Mouse (Mus musculus) midbrain, embryonic 10.5 days (tissue): ENCODE measurements around the gene Rnf157. TPM values are rescaled to one million over a fixed set of nuclear protein-coding genes. Genes with fewer than 3 reads are reported as not detected.

Source experiments
- DNase-seq: peaks from one replicate; pipeline ENCODE4 v3.0.0-alpha.2; 2017; ENCODE audit warnings: low spot score
- H3K27ac ChIP-seq: fragments of 300-500 bp; sonication (generic); replicated peaks from 2 replicates; pipeline ENCODE4 v1.5.1; 2016; ENCODE audit warnings: mild to moderate bottlenecking
- H3K27me3 ChIP-seq: fragments of 300-500 bp; sonication (generic); 2 replicates; pipeline ENCODE4 v1.6.1; 2016; ENCODE audit warnings: low read depth, mild to moderate bottlenecking; ENCODE audit not compliant: poor library complexity, severe bottlenecking
- H3K36me3 ChIP-seq: fragments of 300-500 bp; sonication (generic); 2 replicates; pipeline ENCODE4 v1.6.1; 2016; ENCODE audit warnings: mild to moderate bottlenecking, moderate library complexity
- H3K4me1 ChIP-seq: fragments of 300-500 bp; sonication (generic); 2 replicates; pipeline ENCODE4 v1.6.1; 2016
- H3K4me3 ChIP-seq: fragments of 300-500 bp; sonication (generic); 2 replicates; pipeline ENCODE4 v1.5.1; 2016; ENCODE audit warnings: mild to moderate bottlenecking, moderate library complexity
- H3K9me3 ChIP-seq: fragments of 300-500 bp; sonication (generic); replicated peaks from 2 replicates; pipeline ENCODE4 v1.6.1; 2016; ENCODE audit warnings: mild to moderate bottlenecking
- WGBS: fragments of 180-500 bp; shearing (Covaris S2); methylation state at CpG from one replicate; pipeline ENCODE4 v1.1.7; 2016; 5-methylcytosine and 5-hydroxymethylcytosine counted together
- polyA plus RNA-seq: library from polyadenylated mRNA; unstranded; fragments of >200 nt; fragmentation: Nextera tagmentation; extraction: Ambion mirVana; gene quantifications from 2 replicates; pipeline ENCODE4 v1.2.1, GENCODE M21; 2016

The Rnf157 gene
- polyA plus RNA-seq, 1 experiment from 2014 or later: 5.3 TPM

DNA sequence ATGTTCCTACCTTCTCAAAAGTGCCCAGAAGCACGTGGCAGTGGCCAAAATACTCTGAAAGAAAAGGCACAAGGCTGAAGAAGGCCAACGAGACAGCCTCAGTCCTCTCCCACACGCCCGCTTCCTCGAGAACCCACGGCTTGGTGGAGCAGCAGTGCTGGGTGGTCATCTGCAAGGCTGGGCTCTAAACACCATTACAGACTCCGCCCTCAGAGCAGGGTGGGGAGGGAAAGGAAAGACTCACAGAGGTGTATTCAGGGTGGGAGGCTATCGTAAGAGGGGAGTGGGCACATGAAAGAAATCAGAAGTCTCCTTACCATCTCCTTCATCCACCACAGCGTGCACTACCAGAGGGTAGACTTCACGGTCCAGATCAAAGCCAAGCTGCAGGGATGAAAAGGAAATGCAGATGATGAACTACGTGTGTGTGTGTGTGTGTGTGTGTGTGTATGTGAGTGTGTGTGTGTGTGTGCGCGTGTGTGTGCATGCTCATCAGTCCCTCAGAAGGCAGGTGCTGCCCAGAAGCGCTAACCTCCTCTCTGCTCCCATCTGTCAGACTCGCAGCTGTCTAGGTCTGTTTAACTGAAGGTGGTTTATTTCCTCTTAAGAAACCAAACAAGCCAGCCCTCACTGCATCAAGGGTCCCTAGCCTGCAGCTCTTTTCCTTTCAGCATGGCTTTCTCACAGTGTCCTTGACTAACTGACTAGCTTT is 53.8 kb downstream of the Rnf157 start:
- H3K9me3 ChIP-seq: no peaks in the 10 kb centered on the region; the same call in 1 of the 2 replicates
- H3K27me3 ChIP-seq: peaks cover 9% of the 10 kb centered on the region; the same call in 1 of the 2 replicates
- no peak for DNase-seq
- H3K4me3 ChIP-seq: no peak overlapping the region
- no peak overlapping the region for H3K27ac ChIP-seq
- H3K4me1 ChIP-seq: peaks cover 26% of the 10 kb centered on the region; the same call in 1 of the 2 replicates
- H3K36me3 ChIP-seq: peaks cover 44% of the 10 kb centered on the region
- 78% methylated on average over 15 of the region's 15 CpGs for whole genome bisulfite sequencing

DNA sequence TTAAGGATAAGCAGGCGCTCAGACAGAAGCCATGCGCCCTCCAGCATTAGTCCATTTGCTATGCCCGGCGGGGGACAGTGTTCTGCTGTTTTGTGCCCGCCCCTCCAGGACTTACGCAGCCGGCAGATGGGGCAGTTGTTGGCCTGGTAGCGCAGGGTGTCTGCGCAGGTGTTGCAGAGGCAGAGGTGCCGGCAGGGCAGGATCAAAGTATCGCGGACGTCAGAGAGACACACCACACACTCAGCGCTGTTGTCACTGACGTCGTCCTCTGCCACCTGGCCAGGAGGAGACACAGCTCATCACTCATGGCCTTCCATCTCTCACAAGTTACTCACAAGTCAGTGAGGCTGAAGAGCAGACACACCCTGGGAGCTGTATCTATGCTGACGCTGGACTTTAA is 58.3 kb downstream of the Rnf157 start:
- WGBS: 34% methylated on average over 17 of the region's 17 CpGs
- no peaks in the 10 kb centered on the region; the same call in 1 of the 2 replicates for H3K9me3 ChIP-seq
- peaks cover 4% of the 10 kb centered on the region; the same call in 1 of the 2 replicates for H3K27me3 ChIP-seq
- H3K36me3 ChIP-seq: peaks cover 52% of the 10 kb centered on the region
- DNase-seq: no peak
- H3K27ac ChIP-seq: no peak overlapping the region
- 0 out of 2 replicates have a peak, but pooled peaks cover 15% of the 10 kb centered on the region for H3K4me1 ChIP-seq
- H3K4me3 ChIP-seq: no peak overlapping the region

DNA sequence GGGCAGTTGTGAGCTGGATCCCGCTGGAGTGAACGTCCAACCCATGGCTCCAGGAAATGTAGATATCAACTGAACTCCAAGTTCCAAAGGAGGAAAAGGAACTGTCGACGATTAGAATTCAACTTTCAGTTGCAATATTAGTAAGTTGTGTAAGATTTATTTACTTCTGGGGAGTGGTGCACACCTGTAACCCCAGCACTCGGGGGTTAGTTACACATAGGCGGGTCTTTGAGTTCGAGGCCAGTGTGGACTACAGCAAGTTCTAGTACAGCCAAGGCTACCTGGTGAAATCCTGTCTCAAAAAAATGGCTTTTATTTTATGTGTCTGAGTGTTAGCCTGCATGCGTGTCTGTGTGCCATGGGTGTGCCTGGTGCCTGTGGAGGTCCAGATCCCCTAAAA is 59.3 kb downstream of the Rnf157 start:
- Histone ChIP-seq H3K27ac (no peak overlapping the region), H3K4me1 (0 out of 2 replicates have a peak, but pooled peaks cover 11% of the 10 kb centered on the region), H3K4me3 (no peak overlapping the region), H3K36me3 (peaks cover 43% of the 10 kb centered on the region), H3K9me3 (no peaks in the 10 kb centered on the region; the same call in 1 of the 2 replicates), H3K27me3 (peaks cover 4% of the 10 kb centered on the region; the same call in 1 of the 2 replicates)
- 91% methylated on average over 8 of the region's 8 CpGs for WGBS
- DNase-seq: no peak

DNA sequence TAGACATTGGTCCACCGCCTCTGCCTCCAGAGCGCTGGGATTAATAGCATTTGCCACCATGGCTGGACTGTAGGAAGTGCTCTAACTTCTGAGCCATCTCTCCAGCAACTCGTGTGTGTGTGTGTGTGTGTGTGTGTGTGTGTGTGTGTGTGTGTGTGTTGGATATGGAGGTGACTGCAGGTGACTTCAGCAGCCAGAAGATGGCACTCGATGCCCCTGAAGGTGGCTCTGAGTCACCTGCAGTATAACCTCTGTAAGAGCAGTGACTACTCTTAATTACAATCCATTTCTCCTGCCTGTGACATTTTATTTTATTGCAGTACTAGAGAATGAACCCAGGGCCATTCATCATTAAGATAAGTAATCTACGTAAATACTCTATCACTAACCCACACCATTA is 61.5 kb downstream of the Rnf157 start:
- WGBS: 85% methylated on average over 5 of the region's 5 CpGs

DNA sequence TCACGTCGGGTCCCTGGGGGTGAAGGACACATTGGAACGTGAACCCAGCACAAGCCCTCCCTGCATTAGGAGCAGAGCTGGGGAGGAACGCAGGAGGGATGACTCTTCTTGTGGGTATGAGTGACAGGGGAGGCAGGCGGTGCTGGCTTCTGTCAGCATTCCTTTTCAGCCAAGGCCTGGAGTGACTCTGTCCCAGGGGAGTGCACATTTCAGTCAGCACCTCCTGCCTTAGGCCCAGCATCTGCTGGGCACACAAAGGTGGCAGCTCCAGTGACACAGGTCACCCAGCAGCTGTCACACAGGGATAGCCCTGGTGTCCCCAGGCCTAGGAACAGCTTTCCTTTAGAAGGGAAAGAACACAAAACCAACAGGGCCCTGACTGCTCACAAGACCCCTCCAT is 64.9 kb downstream of the Rnf157 start:
- Histone ChIP-seq H3K27me3 (peaks cover 4% of the 10 kb centered on the region; the same call in 1 of the 2 replicates), H3K36me3 (peaks cover 57% of the 10 kb centered on the region), H3K4me1 (peaks cover 34% of the 10 kb centered on the region), H3K27ac (no peak overlapping the region), H3K9me3 (no peaks in the 10 kb centered on the region), H3K4me3 (no peak overlapping the region)
- DNase-seq: no peak
- 86% methylated on average over 5 of the region's 5 CpGs for WGBS

More for the DNA sequence above, 61.5 kb downstream of the Rnf157 start:
- H3K4me3 ChIP-seq: no peak overlapping the region
- no peak overlapping the region for H3K27ac ChIP-seq
- DNase-seq: no peak
- peaks cover 11% of the 10 kb centered on the region; the same call in 1 of the 2 replicates for H3K4me1 ChIP-seq
- H3K36me3 ChIP-seq: peaks cover 56% of the 10 kb centered on the region
- peaks cover 4% of the 10 kb centered on the region; the same call in 1 of the 2 replicates for H3K27me3 ChIP-seq
- no peaks in the 10 kb centered on the region; the same call in 1 of the 2 replicates for H3K9me3 ChIP-seq

DNA sequence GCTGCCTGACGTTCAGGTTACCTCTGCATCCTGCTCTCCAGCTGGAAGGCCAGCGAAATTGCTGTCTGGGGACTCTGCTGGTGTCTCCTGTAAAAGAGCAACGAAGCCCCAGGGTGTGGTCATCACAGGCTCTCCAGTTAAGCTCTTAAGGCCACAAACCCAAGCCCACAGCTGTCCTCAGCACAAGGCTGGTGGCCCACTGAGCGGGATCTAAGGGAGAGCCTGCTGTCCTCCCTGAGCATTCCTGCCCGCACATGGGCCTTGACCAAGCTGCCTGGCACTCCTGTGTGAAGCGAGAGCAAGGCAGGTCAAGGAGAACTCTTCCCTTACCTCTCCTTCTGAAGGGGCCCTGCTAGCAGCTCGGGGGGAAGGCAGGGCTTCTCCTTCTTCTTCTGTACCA is 65.8 kb downstream of the Rnf157 start:
- H3K4me1 ChIP-seq: peaks cover 43% of the 10 kb centered on the region
- H3K4me3 ChIP-seq: no peak overlapping the region
- H3K36me3 ChIP-seq: peaks cover 63% of the 10 kb centered on the region
- no peaks in the 10 kb centered on the region for H3K9me3 ChIP-seq
- H3K27ac ChIP-seq: no peak overlapping the region; the same call in 1 of the 2 replicates
- peaks cover 12% of the 10 kb centered on the region; the same call in 1 of the 2 replicates for H3K27me3 ChIP-seq
- DNase-seq: no peak
- WGBS: 76% methylated on average over 7 of the region's 7 CpGs

DNA sequence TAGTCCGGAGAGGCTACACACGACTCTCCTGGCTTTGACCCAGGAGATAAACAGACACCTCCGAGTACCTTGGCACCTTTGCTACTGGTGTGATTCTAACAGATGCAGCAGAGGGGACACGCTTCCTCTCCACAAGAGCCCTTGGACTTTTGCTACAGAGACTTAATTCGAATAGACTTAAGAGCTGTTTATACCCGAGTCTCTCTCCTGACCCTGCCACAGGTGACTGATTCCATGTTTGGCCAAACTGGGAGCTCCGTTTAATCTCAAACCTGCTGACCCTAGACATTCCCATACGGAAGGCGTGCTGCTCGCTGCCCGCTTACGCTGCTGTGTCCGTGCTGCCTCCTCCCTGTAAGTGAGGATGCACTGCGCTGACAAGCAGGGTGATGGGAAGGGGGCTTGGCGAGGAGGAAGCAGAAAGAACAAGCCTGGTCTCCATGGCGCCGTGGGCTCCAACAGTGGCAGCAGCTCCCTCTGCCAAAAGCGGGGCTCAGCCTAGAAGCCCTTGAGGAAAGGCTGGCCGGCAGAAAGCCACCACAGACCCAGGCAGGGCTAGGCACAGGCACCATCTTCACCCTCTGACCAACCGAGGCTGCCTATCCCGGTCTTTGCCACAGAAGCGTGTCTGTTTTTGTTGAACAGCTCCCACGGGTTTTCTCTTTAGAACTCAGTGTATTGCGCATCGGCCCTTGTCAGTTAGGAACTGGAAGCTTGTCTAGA is 70.6 kb downstream of the Rnf157 start:
- Histone ChIP-seq H3K36me3 (peaks cover 62% of the 10 kb centered on the region), H3K27me3 (peaks cover 20% of the 10 kb centered on the region), H3K9me3 (no peaks in the 10 kb centered on the region), H3K4me3 (no peak overlapping the region), H3K4me1 (peaks cover 49% of the 10 kb centered on the region), H3K27ac (no peak overlapping the region; the same call in 1 of the 2 replicates)
- WGBS: 77% methylated on average over 25 of the region's 25 CpGs
- no peak for DNase-seq

DNA sequence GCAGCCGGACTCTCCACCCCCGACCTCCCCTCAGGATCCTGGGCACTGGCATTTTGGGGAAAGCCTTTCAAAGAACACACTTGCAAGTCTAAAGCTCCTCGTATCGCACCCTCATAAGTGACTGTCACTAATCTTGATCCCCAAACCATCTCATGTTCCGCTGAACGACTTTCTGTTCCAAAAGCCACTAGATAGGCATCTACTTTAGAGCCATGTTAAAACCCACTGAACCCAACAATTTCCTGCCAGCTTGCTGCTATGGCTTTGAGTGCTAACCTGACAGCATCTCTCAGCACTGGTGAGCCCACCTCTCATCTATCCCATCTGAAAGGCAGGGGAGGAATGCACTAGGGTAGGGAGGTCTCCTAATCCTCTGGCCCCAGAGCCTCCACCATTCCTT is 75.3 kb downstream of the Rnf157 start:
- Histone ChIP-seq H3K27me3 (peaks cover 53% of the 10 kb centered on the region), H3K9me3 (no peaks in the 10 kb centered on the region), H3K36me3 (peaks cover 23% of the 10 kb centered on the region), H3K27ac (0 out of 2 replicates have a peak overlapping the region, but pooled peaks have one; percentile 13), H3K4me1 (peaks cover 63% of the 10 kb centered on the region), H3K4me3 (peak overlapping the region; percentile 71; the same call in 1 of the 2 replicates)
- 79% methylated on average over 6 of the region's 6 CpGs for WGBS
- no peak for DNase-seq

DNA sequence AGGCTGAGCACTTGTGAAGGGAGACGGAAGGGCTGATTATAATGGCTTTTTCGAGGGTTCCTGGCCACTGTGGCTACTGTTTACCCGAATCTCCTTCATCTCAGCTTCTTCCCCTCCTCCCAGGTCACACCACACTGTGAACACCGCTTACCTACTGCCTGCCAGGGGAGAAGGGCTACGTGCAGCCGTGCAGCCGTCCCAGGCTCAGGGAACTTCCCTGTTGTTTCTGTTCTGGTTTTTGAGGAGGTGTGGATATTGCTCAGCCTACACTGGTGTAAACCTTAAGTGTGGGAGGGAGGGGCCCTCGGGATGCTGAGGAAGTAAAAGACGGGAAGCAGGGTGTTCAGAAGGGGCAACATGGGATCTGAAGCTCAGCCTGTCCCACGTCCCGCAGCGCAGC is 75.8 kb downstream of the Rnf157 start:
- DNase-seq: no peak
- Histone ChIP-seq H3K4me1 (peaks cover 64% of the 10 kb centered on the region), H3K27ac (0 out of 2 replicates have a peak overlapping the region, but pooled peaks have one; percentile 14)

DNA sequence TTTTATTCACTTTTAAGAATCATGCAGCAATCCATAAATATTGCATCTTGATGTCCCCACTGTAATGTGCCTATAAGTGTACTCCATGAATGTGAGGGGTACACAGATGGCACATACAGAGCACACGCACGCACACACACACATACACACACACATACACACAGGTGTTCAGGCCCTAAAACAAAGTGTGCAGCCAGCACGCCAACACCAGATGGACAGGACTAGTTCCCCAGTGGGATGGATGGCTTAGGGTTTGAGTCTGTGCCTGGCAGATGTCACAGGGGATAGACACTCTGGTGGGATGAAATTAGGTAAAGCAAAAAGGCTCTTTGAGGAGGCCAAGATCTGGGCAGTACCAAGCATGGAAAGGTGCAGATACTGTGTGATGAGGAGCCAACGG is 76.4 kb downstream of the Rnf157 start:
- Histone ChIP-seq H3K27ac (peak overlapping the region; percentile 91; the same call in 1 of the 2 replicates), H3K9me3 (no peaks in the 10 kb centered on the region), H3K36me3 (peaks cover 19% of the 10 kb centered on the region), H3K27me3 (peaks cover 57% of the 10 kb centered on the region), H3K4me3 (peak overlapping the region; percentile 71), H3K4me1 (peaks cover 70% of the 10 kb centered on the region)
- WGBS: 89% methylated on average over 4 of the region's 4 CpGs
- DNase-seq: no peak

More for the DNA sequence above, 75.8 kb downstream of the Rnf157 start:
- WGBS: 60% methylated on average over 12 of the region's 12 CpGs
- peaks cover 52% of the 10 kb centered on the region for H3K27me3 ChIP-seq
- H3K9me3 ChIP-seq: no peaks in the 10 kb centered on the region
- peaks cover 19% of the 10 kb centered on the region for H3K36me3 ChIP-seq
- peak overlapping the region; percentile 71; the same call in 1 of the 2 replicates for H3K4me3 ChIP-seq

DNA sequence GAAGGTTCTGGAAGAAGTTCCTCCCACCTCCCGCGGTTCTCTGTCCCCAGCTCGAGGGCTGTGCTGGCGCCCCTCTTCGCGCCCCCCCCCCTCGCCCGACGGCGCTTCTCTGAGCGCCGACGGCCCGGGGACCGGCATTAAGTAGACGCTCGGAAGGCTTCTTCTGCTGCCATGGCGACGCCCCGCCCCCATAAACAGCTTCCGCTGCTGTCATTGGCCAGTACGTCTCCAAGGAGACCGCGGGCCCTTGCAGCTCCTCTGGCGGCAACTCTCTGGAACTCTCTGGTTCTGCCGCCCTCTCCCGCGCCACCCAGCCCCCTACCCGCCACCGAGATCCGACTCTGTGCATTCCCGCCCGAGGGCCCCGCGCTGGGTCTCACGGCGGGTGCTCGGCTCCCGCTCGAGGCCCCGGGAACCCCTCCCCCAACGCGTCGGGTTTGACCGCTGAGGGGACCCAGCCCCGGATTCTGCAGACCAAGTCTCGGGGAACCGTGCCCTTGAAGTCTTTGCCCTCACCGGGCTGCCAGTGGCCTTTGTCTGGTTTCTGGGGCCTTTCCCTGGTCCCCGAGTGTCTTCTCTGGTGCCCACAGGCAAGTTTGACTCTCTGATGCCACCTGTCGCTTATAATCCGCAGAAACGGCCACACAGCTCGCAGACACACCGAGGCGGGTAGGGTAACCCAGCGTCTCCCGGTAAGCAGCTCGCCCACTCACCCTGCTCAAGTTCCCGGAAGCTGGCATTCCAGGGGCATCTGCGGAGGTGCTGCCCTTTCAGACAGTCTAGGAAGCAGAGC is 77.4 kb downstream of the Rnf157 start, which contains the start of gene Foxj1:
Gene Foxj1, minus strand, starts transcription at position 156 of the 793 bp plus-strand sequence.
- WGBS: under 1% methylated on average over 61 of the region's 61 CpGs
- peaks cover 19% of the 10 kb centered on the region for H3K36me3 ChIP-seq

DNA sequence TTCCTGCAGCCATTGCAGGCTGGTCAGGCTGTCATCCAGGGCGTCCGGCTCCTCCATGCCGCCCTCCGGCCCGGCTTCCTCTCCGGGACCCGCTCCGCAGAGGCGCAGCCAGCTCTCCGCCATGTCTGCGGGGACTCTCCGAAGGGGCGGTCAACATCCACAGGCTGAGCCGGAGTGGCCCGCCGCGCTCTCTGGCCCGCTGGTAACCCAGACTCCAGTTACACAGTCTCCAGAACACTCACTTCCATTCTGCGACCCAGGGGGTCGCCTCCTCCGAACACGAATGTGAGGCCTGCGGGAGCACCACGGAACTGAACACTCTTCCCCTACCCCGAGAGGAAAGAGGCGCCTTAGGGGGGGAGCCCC is 78.4 kb downstream of the Rnf157 start:
- WGBS: 7% methylated on average over 26 of the region's 26 CpGs
- Histone ChIP-seq H3K4me3 (peak overlapping the region; percentile 71), H3K4me1 (peaks cover 87% of the 10 kb centered on the region), H3K9me3 (no peaks in the 10 kb centered on the region), H3K27me3 (peaks cover 65% of the 10 kb centered on the region), H3K36me3 (peaks cover 10% of the 10 kb centered on the region; the same call in 1 of the 2 replicates), H3K27ac (peak overlapping the region; percentile 91)
- peak; percentile 38 for DNase-seq

More for the DNA sequence above, 77.4 kb downstream of the Rnf157 start, which contains the start of gene Foxj1:
- peak within 1 kb of the TSS; percentile 71 for H3K4me3 ChIP-seq
- peak within 1 kb of the TSS; percentile 91 for H3K27ac ChIP-seq
- no peaks in the 10 kb centered on the region for H3K9me3 ChIP-seq
- peaks cover 65% of the 10 kb centered on the region for H3K27me3 ChIP-seq
- peaks cover 77% of the 10 kb centered on the region for H3K4me1 ChIP-seq
- peak; percentile 99 for DNase-seq
